Mouse (Mus musculus): ENCODE results near the gene Ass1.

The Ass1 gene

GRCm38 (mm10) chr2:31490556-31490955 is 20.5 kb downstream of the Ass1 start:
- DNase-seq, result no peak

GRCm38 (mm10) chr2:31492308-31492707 is 22.3 kb downstream of the Ass1 start:
- no peak for DNase-seq

- no peak for DNase-seq
Measured at GRCm38 (mm10) chr2:31493243-31493642, 23.2 kb downstream of the Ass1 start.

GRCm38 (mm10) chr2:31494315-31494714 is 24.3 kb downstream of the Ass1 start:
- no peak for DNase-seq

- no peak for DNase-seq
Measured at GRCm38 (mm10) chr2:31495046-31495476, 25.1 kb downstream of the Ass1 start.

GRCm38 (mm10) chr2:31496141-31496540 is 26.1 kb downstream of the Ass1 start:
- DNase-seq, result no peak

- DNase-seq, result no peak
Measured at GRCm38 (mm10) chr2:31497113-31497512, 27.1 kb downstream of the Ass1 start.

GRCm38 (mm10) chr2:31497635-31498034 is 27.6 kb downstream of the Ass1 start:
- DNase-seq, result no peak

GRCm38 (mm10) chr2:31499327-31500291 is 29.6 kb downstream of the Ass1 start:
- no peak for DNase-seq

- DNase-seq, result no peak
Measured at GRCm38 (mm10) chr2:31500292-31501204, 30.5 kb downstream of the Ass1 start.

GRCm38 (mm10) chr2:31501448-31502130 is 31.6 kb downstream of the Ass1 start:
- DNase-seq, result no peak

GRCm38 (mm10) chr2:31502616-31503522 is 32.9 kb downstream of the Ass1 start:
- DNase-seq, result no peak

GRCm38 (mm10) chr2:31505472-31505871 is 35.5 kb downstream of the Ass1 start:
- DNase-seq, result no peak

- no peak for DNase-seq
Measured at GRCm38 (mm10) chr2:31508851-31509250, 38.8 kb downstream of the Ass1 start.

GRCm38 (mm10) chr2:31511316-31511715 is 41.3 kb downstream of the Ass1 start:
- no peak for DNase-seq

- DNase-seq, result no peak
Measured at GRCm38 (mm10) chr2:31516557-31516956, 46.5 kb downstream of the Ass1 start.

- DNase-seq, result no peak
Measured at GRCm38 (mm10) chr2:31521800-31522335, 51.9 kb downstream of the Ass1 start.

- no peak for DNase-seq
Measured at GRCm38 (mm10) chr2:31524641-31525040, 54.6 kb downstream of the Ass1 start.

- DNase-seq, result no peak
Measured at GRCm38 (mm10) chr2:31525778-31526177, 55.8 kb downstream of the Ass1 start.

- no peak for DNase-seq
Measured at GRCm38 (mm10) chr2:31530201-31530600, 60.2 kb downstream of the Ass1 start.

- no peak for DNase-seq
Measured at GRCm38 (mm10) chr2:31537054-31537453, 67.0 kb downstream of the Ass1 start.

Measured in thymus, postnatal 25 days (tissue).